Mouse (Mus musculus) intestine, postnatal 0 days (tissue): ENCODE data around the gene A930002H24Rik. TPM values are rescaled to one million over a fixed set of nuclear protein-coding genes. Genes with fewer than 3 reads are reported as not detected.
"Not testable (repeated sequence)": the region's sequence is repeated elsewhere in the genome, so short reads cannot be mapped to it uniquely, and the experiment has no call there.

ENCODE experiments used
- ATAC-seq: fragments of 200-750 bp; cut with Nextera tagmentation; 2 replicates; pipeline ENCODE4 v1.8.0; 2017; ENCODE audit warnings: mild to moderate bottlenecking, moderate TSS enrichment, moderate library complexity
- H3K27ac ChIP-seq: fragments of 300-500 bp; sonication (generic); 2 replicates; pipeline ENCODE4 v1.5.1; 2014; ENCODE audit warnings: mild to moderate bottlenecking, low read depth, low read length, moderate library complexity
- H3K27me3 ChIP-seq: fragments of 300-500 bp; sonication (generic); replicated peaks from 2 replicates; pipeline ENCODE4 v1.6.1; 2014; ENCODE audit warnings: low read length, mixed read lengths; ENCODE audit not compliant: control insufficient read depth, insufficient read depth
- H3K36me3 ChIP-seq: fragments of 300-500 bp; sonication (generic); 2 replicates; pipeline ENCODE4 v1.6.1; 2014; ENCODE audit warnings: mild to moderate bottlenecking, moderate library complexity; ENCODE audit not compliant: control insufficient read depth, insufficient read depth
- H3K4me1 ChIP-seq: fragments of 300-500 bp; sonication (generic); replicated peaks from 2 replicates; pipeline ENCODE4 v1.6.1; 2014; ENCODE audit warnings: antibody characterized with exemption, low read length, mixed read lengths; ENCODE audit not compliant: control insufficient read depth, insufficient read depth
- H3K4me2 ChIP-seq: fragments of 300-500 bp; sonication (generic); replicated peaks from 2 replicates; pipeline ENCODE4 v1.6.1; 2014; ENCODE audit warnings: low read depth, mild to moderate bottlenecking, moderate library complexity
- H3K4me3 ChIP-seq: fragments of 300-500 bp; sonication (generic); 2 replicates; pipeline ENCODE4 v1.5.1; 2014; ENCODE audit warnings: low read depth, low read length
- H3K9ac ChIP-seq: fragments of 300-500 bp; sonication (generic); 2 replicates; pipeline ENCODE4 v1.6.1; 2014; ENCODE audit warnings: mild to moderate bottlenecking, low read depth, low read length
- H3K9me3 ChIP-seq: fragments of 300-500 bp; sonication (generic); 2 replicates; pipeline ENCODE4 v1.6.1; 2016; ENCODE audit warnings: mixed run types; ENCODE audit not compliant: control insufficient read depth
- CTCF ChIP-seq: sonication (generic); IDR thresholded peaks from 2 replicates; pipeline ENCODE4 v1.5.1; 2016; ENCODE audit warnings: low read depth, mild to moderate bottlenecking, control low read depth, antibody characterized with exemption, moderate library complexity
- WGBS: fragments of 180-500 bp; shearing (Covaris S2); extraction: QIAGEN DNeasy Blood & Tissue Kit; methylation state at CpG from one replicate; pipeline ENCODE4 v1.1.7; 2014; 5-methylcytosine and 5-hydroxymethylcytosine counted together
- polyA plus RNA-seq: library from polyadenylated mRNA; unstranded; fragments of >200 nt; fragmentation: Nextera tagmentation; extraction: Ambion mirVana; gene quantifications from 2 replicates; pipeline ENCODE4 v1.2.1, GENCODE M21; 2015

Gene A930002H24Rik
- polyA plus RNA-seq, 1 experiment from 2014 or later: 2.6 TPM

DNA sequence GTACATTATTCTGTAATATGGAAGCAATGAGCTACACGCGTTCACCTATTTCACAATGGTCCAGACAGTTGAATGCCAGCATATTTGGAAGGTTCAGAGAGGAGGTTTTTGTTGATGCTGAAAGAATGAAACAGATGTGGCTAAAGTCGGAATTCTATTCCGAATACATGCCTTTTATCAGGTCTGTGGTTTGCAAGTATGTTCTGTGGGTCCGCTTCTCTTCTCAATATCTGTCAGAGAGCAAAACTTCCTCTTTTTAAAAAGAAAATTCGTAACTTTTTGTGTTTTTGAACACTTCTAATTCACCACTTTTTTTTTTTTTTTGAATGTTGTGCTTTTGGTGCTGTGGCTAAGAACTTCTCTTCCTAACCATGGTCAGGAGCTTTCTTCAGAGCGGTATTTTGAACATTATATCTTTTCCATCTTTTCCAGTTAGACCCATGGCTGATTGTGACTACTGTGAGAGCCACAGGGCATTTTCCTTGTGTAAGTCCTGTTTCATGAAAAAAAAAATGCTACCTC, 6.5 kb downstream of the A930002H24Rik start:
- no peaks in the 10 kb centered on the region for H3K27me3 ChIP-seq
- no peaks in the 10 kb centered on the region for H3K9me3 ChIP-seq
- no peak overlapping the region for H3K4me3 ChIP-seq
- no peaks in the 10 kb centered on the region for H3K4me1 ChIP-seq
- WGBS: 91% methylated on average over 7 of the region's 7 CpGs
- H3K9ac ChIP-seq: no peak overlapping the region
- no peaks in the 10 kb centered on the region for H3K36me3 ChIP-seq
- no peak for ATAC-seq
- no peak overlapping the region for H3K4me2 ChIP-seq
- H3K27ac ChIP-seq: no peak overlapping the region
- TF ChIP-seq CTCF: no peak

DNA sequence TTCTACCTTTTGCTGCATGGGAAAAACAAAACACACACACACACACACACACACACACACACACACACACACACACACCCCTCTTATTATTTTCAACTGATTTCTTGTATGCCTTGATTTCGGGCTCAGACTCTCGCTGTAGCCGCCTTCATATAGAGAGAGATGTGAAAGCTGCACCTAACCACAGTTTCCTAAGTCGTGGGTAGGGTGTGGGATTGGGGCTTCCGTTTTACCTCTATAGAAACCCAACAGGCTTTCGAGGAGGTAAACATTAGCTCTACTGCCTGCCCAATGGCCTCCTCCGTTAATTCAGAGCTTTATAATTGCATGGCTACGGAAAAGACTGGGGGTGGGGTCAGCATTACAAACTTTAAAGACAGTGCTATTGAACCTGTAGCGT, 13.6 kb downstream of the A930002H24Rik start:
- ATAC-seq: no peak
- Histone ChIP-seq H3K9me3 (no peaks in the 10 kb centered on the region), H3K27ac (no peak overlapping the region), H3K27me3 (no peaks in the 10 kb centered on the region), H3K4me1 (no peaks in the 10 kb centered on the region), H3K4me2 (peak overlapping the region; percentile 80), H3K9ac (no peak overlapping the region), H3K4me3 (no peak overlapping the region), H3K36me3 (no peaks in the 10 kb centered on the region)
- WGBS: 88% methylated on average over 9 of the region's 9 CpGs
- no peak for TF ChIP-seq CTCF

DNA sequence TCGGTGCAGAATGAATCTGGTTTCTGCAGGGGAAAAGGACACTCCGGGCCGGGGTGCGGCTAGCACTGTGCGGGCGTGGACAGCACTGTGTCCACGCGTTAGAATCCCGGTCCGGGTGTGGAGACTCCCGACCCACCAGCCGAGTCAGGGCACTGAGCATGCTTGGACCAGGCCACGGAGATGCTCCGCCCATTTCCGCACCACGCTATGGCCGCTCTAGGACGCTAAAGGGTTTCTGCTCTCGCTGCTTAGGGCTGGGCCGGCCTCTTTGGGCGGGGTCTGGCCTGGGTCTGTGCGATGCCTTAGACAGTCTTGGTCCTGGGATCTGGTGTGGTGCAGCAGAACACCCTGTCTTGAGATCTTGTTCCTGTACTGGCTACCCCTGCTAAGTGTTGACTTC, 14.0 kb downstream of the A930002H24Rik start:
- Histone ChIP-seq H3K27me3 (no peaks in the 10 kb centered on the region), H3K4me2 (peak overlapping the region; percentile 80), H3K4me3 (peak overlapping the region; percentile 59), H3K4me1 (no peaks in the 10 kb centered on the region), H3K9me3 (no peaks in the 10 kb centered on the region), H3K9ac (peak overlapping the region; percentile 41; the same call in 1 of the 2 replicates), H3K27ac (no peak overlapping the region), H3K36me3 (no peaks in the 10 kb centered on the region)
- TF ChIP-seq CTCF: no peak
- ATAC-seq: peak; percentile 94
- under 1% methylated on average over 22 of the region's 22 CpGs for WGBS

DNA sequence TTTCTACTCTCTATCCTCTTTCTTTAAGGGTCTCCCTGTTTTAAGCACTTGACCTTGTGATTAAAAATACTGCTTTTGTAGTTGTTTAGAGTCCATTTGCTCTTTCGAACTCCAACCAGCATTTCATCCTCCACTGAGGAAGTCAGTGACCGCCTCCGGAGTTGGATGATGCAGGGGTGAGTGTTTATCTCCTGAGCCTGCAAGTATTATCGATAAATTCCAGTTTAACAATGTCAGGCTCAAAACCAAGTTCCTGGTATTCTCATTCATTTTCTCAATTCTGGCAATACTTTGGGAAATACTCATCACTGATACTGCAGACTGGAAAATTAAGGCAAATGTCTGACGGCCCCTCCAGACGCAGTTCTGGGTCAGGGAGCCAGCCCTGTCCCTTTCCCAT, 14.4 kb downstream of the A930002H24Rik start:
- ATAC-seq: peak; percentile 34; the same call in 1 of the 2 replicates
- H3K27ac ChIP-seq: no peak overlapping the region

DNA sequence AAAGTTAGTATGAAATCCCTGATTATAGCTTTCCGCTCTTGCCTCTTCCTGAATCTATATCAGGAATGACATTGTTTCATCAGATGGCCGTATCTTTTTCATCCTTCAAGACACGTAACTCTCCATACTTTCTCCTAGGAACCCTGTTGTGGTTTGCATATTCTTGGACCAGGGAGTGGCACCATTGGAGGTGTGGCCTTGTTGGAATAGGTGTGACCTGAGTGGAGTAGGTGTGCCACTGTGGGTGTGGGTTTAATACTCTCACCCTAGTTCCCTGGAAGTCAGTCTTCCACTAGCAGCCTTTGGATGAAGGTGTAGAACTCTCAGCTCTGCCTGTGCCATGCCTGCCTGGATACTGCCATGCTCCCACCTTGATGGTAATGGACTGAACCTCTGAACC, 17.8 kb downstream of the A930002H24Rik start:
- H3K9ac ChIP-seq, H3K36me3 ChIP-seq, H3K9me3 ChIP-seq, H3K27me3 ChIP-seq, H3K4me2 ChIP-seq, H3K4me3 ChIP-seq, H3K4me1 ChIP-seq, ATAC-seq, H3K27ac ChIP-seq: not testable (repeated sequence)
- 90% methylated on average over 3 of the region's 3 CpGs for WGBS

More for the DNA sequence above, 14.4 kb downstream of the A930002H24Rik start:
- Histone ChIP-seq H3K4me2 (peak overlapping the region; percentile 80), H3K36me3 (no peaks in the 10 kb centered on the region), H3K4me3 (peak overlapping the region; percentile 59), H3K27me3 (no peaks in the 10 kb centered on the region), H3K9ac (peak overlapping the region; percentile 41; the same call in 1 of the 2 replicates), H3K9me3 (no peaks in the 10 kb centered on the region), H3K4me1 (no peaks in the 10 kb centered on the region)
- no peak for TF ChIP-seq CTCF
- WGBS: 2% methylated on average over 6 of the region's 6 CpGs

DNA sequence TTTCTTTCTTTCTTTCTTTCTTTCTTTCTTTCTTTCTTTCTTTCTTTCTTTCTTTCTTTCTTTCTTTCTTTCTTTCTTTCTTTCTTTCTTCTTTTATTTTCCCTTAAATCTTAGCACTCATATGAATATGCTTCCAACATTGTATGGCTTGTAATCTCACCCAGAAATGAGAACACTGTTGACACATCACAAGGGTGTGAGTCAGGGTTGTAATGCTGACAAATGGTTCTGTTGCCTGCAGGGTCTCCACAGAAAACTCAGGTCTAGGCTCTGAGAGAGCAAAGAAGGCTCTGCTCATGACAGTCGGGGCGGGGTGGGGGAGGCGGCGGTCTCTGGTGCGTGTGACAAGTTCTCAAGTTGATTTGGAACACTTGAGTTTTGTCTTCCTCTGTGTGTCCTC, 18.7 kb downstream of the A930002H24Rik start:
- 74% methylated on average over 5 of the region's 5 CpGs for WGBS
- no peak for TF ChIP-seq CTCF
- ATAC-seq: no peak

DNA sequence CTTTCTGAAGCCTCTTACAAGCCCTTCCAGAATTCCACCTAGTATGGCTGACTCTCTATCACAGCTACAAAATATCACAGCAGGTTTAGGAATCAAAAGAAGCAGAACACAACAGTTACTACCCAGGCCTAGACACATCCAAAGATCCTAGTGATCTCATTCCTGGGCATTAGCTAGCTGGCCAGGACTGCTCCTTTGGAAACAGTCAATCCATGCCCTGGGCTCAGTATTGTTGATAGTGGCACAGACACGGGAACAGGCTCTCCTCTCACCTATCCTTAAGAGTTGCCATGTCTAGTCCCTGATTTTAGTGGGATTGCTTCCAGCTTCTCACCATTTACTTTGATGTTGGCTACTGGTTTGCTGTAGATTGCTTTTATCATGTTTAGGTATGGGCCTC, 21.4 kb downstream of the A930002H24Rik start:
- 0 out of 2 replicates have a peak, but pooled peaks cover 4% of the 10 kb centered on the region for H3K9me3 ChIP-seq
- no peak overlapping the region for H3K4me3 ChIP-seq
- no peak overlapping the region for H3K4me2 ChIP-seq
- no peaks in the 10 kb centered on the region for H3K27me3 ChIP-seq
- no peaks in the 10 kb centered on the region for H3K4me1 ChIP-seq
- no peak overlapping the region for H3K9ac ChIP-seq
- no peak for ATAC-seq
- no peak for TF ChIP-seq CTCF
- no peak overlapping the region for H3K27ac ChIP-seq
- H3K36me3 ChIP-seq: no peaks in the 10 kb centered on the region
- WGBS: 87% methylated on average over 1 of the region's 1 CpGs

More for the DNA sequence above, 18.7 kb downstream of the A930002H24Rik start:
- Histone ChIP-seq H3K9me3 (0 out of 2 replicates have a peak, but pooled peaks cover under 1% of the 10 kb centered on the region), H3K4me3 (no peak overlapping the region), H3K36me3 (no peaks in the 10 kb centered on the region), H3K9ac (no peak overlapping the region), H3K4me1 (no peaks in the 10 kb centered on the region), H3K27me3 (no peaks in the 10 kb centered on the region), H3K27ac (no peak overlapping the region), H3K4me2 (no peak overlapping the region)
